25 mouse cellular contexts compared by ENCODE assay signal in the genomic region with DNA sequence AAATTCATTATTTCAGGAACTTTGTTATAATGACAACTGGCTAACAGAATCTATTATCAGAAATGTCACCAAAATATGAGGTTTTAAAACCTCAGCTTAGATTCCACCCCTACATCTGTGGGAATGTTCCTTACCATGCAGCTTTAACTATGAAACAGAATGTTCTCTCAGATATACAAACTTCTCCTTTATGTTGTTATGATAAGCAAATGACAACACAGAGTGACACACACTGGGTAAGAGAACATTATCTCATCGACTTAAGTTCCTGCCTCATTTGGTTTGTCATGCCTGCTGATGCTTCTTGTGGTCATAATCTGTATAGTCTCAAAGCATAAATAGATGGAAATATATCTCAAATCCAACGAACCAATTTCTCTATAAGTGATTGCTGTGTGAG.
DNase-seq lines count a peak whose midpoint lies in the region; ATAC-seq and TF ChIP-seq lines count a peak whose summit lies in the region.
"Had no signal": no experiment of that assay in that cellular context is flagged by ENCODE, and none has a peak within 500 bp of the region (broad histone marks: within the 10 kb centered on the region; RNA-seq: fewer than 3 reads in every experiment).

No protein-coding gene starts in this region.

- no peak for DNase-seq in liver, postnatal 0 days
- DNase-seq in T-cell, adult 2 months (ENCODE audit: low spot score) = peak; percentile 25
- peak; percentile 79 for DNase-seq in splenic B cell, adult 2 months (ENCODE audit: low read depth, low spot score)
- DNase-seq in thymus, postnatal 4 days = no peak
- DNase-seq in gastrocnemius, adult 8-10 months (ENCODE audit: low spot score in 2 of 2) = no peak
- DNase-seq: adrenal gland, postnatal 25 days; cerebellum, adult 9-10 months; gastrocnemius, postnatal 36 days; heart, postnatal 4 days; kidney, postnatal 4 days; lung, postnatal 36 days; retina, postnatal 1 day; thymus, adult 2 months had no signal

- H3K27me3 ChIP-seq in liver, postnatal 0 days (ENCODE audit: insufficient read depth, low read length) = no peaks in the 10 kb centered on the region
- no peaks in the 10 kb centered on the region for H3K27me3 ChIP-seq in liver, embryonic 12.5 days (replicated peaks)
- no peaks in the 10 kb centered on the region for H3K27me3 ChIP-seq in splenic B cell, adult 2 months (ENCODE audit: control insufficient read depth, insufficient read depth, low read length, poor library complexity, severe bottlenecking)
- no peaks in the 10 kb centered on the region for H3K27me3 ChIP-seq in intestine, postnatal 0 days (replicated peaks; ENCODE audit: control insufficient read depth, insufficient read depth, low read length)
- H3K27me3 ChIP-seq: hindbrain, embryonic 15.5 days; limb, embryonic 12.5 days; lung, embryonic 15.5 days; neural tube, embryonic 12.5 days had no signal

- no peak overlapping the region for H3K27ac ChIP-seq in liver, postnatal 0 days (ENCODE audit: low read depth)
- H3K27ac ChIP-seq in liver, embryonic 12.5 days = no peak overlapping the region
- H3K27ac ChIP-seq in intestine, postnatal 0 days (ENCODE audit: low read depth, low read length) = no peak overlapping the region
- H3K27ac ChIP-seq: forebrain, embryonic 10.5 days; hindbrain, embryonic 15.5 days; limb, embryonic 12.5 days; liver, embryonic 14.5 days; lung, embryonic 15.5 days; neural tube, embryonic 12.5 days had no signal

- H3K4me2 ChIP-seq in liver, postnatal 0 days (ENCODE audit: low read depth, low read length) = no peak overlapping the region
- no peak overlapping the region for H3K4me2 ChIP-seq in liver, embryonic 12.5 days
- no peak overlapping the region for H3K4me2 ChIP-seq in intestine, postnatal 0 days (replicated peaks; ENCODE audit: low read depth)
- H3K4me2 ChIP-seq: hindbrain, embryonic 15.5 days; limb, embryonic 12.5 days; lung, embryonic 15.5 days; midbrain, embryonic 11.5 days; neural tube, embryonic 12.5 days had no signal

- no peaks in the 10 kb centered on the region for H3K4me1 ChIP-seq in liver, postnatal 0 days (ENCODE audit: insufficient read depth)
- H3K4me1 ChIP-seq in liver, embryonic 12.5 days = no peaks in the 10 kb centered on the region
- H3K4me1 ChIP-seq in intestine, postnatal 0 days (replicated peaks; ENCODE audit: control insufficient read depth, insufficient read depth, low read length) = no peaks in the 10 kb centered on the region
- H3K4me1 ChIP-seq: hindbrain, embryonic 15.5 days; limb, embryonic 12.5 days; lung, embryonic 15.5 days; neural tube, embryonic 12.5 days had no signal

- TF ChIP-seq CTCF in liver, postnatal 0 days (IDR thresholded peaks at IDR 0.05; ENCODE audit: low read depth) = no peak
- no peak for TF ChIP-seq CTCF in intestine, postnatal 0 days (IDR thresholded peaks at IDR 0.05; ENCODE audit: low read depth)

- no peak overlapping the region for H3K9ac ChIP-seq in liver, postnatal 0 days (replicated peaks)
- H3K9ac ChIP-seq in liver, embryonic 12.5 days = no peak overlapping the region
- H3K9ac ChIP-seq in intestine, postnatal 0 days (ENCODE audit: low read depth, low read length) = no peak overlapping the region
- H3K9ac ChIP-seq: hindbrain, embryonic 15.5 days; limb, embryonic 12.5 days; liver, embryonic 14.5 days; lung, embryonic 15.5 days; neural tube, embryonic 12.5 days had no signal

- peak; percentile 43; the same call in 1 of the 2 replicates for ATAC-seq in liver, postnatal 0 days
- ATAC-seq in liver, embryonic 12.5 days = no peak
- peak; percentile 80 for ATAC-seq in megakaryocyte, adult 5-6 weeks (ENCODE audit: poor library complexity, severe bottlenecking)
- no peak for ATAC-seq in intestine, postnatal 0 days
- ATAC-seq: forebrain, embryonic 16.5 days; intestine, embryonic 16.5 days had no signal

- H3K9me3 ChIP-seq in liver, postnatal 0 days (ENCODE audit: low read length) = no peaks in the 10 kb centered on the region
- no peaks in the 10 kb centered on the region for H3K9me3 ChIP-seq in liver, embryonic 12.5 days (replicated peaks)
- H3K9me3 ChIP-seq in intestine, postnatal 0 days (ENCODE audit: control insufficient read depth) = no peaks in the 10 kb centered on the region
- H3K9me3 ChIP-seq: forebrain, embryonic 10.5 days; hindbrain, embryonic 15.5 days; limb, embryonic 12.5 days; lung, embryonic 15.5 days; neural tube, embryonic 12.5 days had no signal

- TF ChIP-seq EP300 in liver, postnatal 0 days (IDR thresholded peaks at IDR 0.05; ENCODE audit: low read depth) = peak; percentile 61

- no peaks in the 10 kb centered on the region for H3K36me3 ChIP-seq in liver, postnatal 0 days (replicated peaks; ENCODE audit: insufficient read depth, low read length)
- no peaks in the 10 kb centered on the region for H3K36me3 ChIP-seq in liver, embryonic 12.5 days
- H3K36me3 ChIP-seq in splenic B cell, adult 2 months (ENCODE audit: control insufficient read depth, insufficient read depth, low read length, poor library complexity, severe bottlenecking) = no peaks in the 10 kb centered on the region
- no peaks in the 10 kb centered on the region for H3K36me3 ChIP-seq in intestine, postnatal 0 days (ENCODE audit: control insufficient read depth, insufficient read depth)
- H3K36me3 ChIP-seq: forebrain, embryonic 10.5 days; limb, embryonic 12.5 days; lung, embryonic 15.5 days; neural tube, embryonic 12.5 days had no signal

- H3K4me3 ChIP-seq in liver, postnatal 0 days (ENCODE audit: low read depth, low read length) = no peak overlapping the region
- H3K4me3 ChIP-seq in liver, embryonic 12.5 days = no peak overlapping the region
- no peak overlapping the region for H3K4me3 ChIP-seq in intestine, postnatal 0 days (ENCODE audit: low read depth, low read length)
- H3K4me3 ChIP-seq: forebrain, embryonic 10.5 days; hindbrain, embryonic 15.5 days; limb, embryonic 12.5 days; lung, embryonic 15.5 days; neural tube, embryonic 12.5 days had no signal

- 45% methylated on average over 2 of the region's 2 CpGs for WGBS in liver, postnatal 0 days (ENCODE audit: insufficient replicate concordance)
- WGBS in liver, embryonic 12.5 days (ENCODE audit: insufficient replicate concordance) = 16% methylated on average over 2 of the region's 2 CpGs
- 73% methylated on average over 2 of the region's 2 CpGs for WGBS in intestine, postnatal 0 days

Comparison
In these comparisons a context has a peak if more than half of its experiments do, and no peak if none do; other contexts are left out.
1. ATAC-seq: peak in liver, postnatal 0 days (single experiment) and megakaryocyte, adult 5-6 weeks (single experiment); none in liver, embryonic 12.5 days (single experiment) and intestine, postnatal 0 days (single experiment).
2. DNase-seq: peak in T-cell, adult 2 months (single experiment) and splenic B cell, adult 2 months (single experiment); none in liver, postnatal 0 days (single experiment), thymus, postnatal 4 days (single experiment) and gastrocnemius, adult 8-10 months (0 of 2).